Mouse (Mus musculus) brain, adult 10 weeks (tissue): ENCODE measurements around the gene Tspan4. TPM values are rescaled to one million over a fixed set of nuclear protein-coding genes. Genes with fewer than 3 reads are reported as not detected.

Source experiments
- polyA plus RNA-seq: library from polyadenylated mRNA; stranded (reverse); fragments of 350-450 nt; fragmentation: Illumina TruSeq; extraction: RNeasy Lipid Tissue Mini Kit (QIAGEN cat#74804); gene quantifications from one replicate; pipeline ENCODE4 v1.2.3, GENCODE M21; 2015; ENCODE audit warnings: low read depth, low replicate concordance

The Tspan4 gene
- polyA plus RNA-seq = 20.6 TPM

DNA sequence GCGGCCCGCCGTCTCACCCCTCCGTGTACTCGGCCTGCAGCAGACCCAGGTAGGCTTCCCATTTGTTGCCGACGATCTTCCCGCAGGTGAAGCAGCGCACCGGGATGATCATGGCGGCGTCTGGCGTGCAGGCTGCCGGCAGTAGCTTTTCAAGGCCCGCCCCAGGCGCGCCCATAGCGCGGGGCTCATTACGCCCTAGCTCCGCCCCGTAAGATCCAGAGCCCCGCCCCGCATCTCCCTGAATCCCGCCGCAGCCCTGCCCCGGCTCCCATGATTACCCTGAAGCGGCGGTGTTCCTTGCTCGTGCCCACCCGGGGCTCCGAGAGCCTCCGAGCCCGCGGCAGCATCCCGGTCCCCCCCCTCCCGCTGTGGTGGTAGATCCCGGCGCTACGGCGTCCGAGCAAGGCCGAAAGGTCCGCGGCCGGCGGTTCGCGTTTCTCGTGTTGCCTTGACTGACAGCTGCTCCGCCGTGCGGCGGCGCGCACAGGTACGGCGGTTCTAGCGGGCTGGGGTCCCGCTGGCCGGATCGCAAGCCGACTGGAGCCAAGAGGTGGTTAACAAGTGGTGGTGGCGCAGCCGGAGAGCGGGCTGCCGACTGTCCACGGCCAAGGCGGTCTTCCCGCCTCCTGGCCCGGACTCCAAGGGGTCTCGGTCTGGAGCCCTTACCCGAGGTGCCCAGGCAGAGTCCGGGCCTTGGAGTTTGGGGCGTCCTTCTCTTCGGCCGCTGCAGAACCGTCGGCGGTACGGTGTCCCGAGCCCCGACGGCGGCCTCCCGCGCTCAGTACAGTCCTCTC, at the start of gene Tspan4, which contains the start of gene Polr2l:
TSS of gene Tspan4 (plus strand) at position 230 of the 794 bp plus-strand sequence.
TSS of gene Polr2l (minus strand) at position 122 of the 794 bp plus-strand sequence.

DNA sequence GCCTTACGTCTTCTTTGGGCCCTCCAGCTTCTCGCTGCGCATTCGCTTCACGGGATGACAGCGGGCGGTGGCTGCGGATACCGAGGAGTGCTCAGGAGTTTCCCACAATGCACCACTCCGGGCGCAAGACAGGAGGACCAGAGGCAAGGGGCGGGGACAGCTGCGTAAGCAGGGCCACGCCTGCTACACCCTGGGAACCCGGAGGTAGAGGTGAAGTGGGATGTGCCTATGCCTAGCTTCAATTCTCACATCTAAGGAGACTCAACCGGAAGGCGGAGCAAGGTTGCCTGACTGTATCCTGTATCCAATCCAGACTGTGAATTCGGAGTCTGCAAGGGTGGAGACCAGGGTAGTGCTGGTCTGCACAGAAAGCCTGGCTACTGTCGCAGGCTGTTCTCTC, 45.7 kb upstream of the Tspan4 start, which contains the start of gene Cend1:
TSS of gene Cend1 (minus strand) at position 182 of the 400 bp plus-strand sequence.

DNA sequence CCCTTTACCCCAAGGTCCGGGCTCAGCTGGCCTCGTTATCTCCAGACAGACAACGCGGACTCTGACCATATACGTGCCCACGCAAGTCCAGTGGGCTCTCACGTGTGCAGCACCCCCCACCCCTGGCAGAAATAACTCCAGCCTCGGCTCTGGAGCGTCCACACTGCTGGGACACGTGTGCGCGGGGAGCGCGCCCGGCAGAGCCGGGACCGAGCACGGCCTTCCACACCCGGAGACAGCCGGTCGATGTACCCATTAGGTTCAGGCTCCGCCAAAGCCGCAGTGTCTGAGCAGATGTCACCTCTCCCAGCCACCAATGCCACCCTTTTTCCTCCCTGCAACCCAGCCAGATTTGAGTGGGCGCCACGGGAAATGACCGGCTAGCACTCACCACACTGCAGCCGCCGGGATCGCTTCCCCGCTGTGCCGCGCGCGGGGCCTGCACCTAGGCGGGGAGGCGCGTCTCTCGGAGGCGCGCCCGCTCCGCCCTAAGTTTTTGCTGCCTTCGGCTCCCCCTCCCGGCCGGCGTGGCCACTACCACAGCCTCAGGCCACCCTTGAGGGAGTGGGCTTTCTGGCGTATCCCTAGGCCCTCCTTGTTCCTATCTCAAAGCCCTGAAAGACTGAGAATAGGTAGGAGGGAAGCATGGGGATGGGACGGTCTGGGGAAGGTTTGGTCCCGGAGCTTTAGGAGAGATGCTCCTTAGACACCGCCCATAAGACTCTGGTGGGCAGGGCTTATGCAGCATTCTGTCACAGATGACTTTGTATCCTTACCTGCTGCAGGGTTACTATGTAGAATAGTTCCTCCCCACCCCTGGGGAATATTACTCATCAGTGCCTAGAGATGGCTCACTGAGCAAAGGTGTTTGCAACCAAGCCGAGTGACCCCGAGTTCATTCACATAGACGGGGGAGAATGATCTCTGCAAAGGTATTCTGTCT, 37.6 kb upstream of the Tspan4 start, which contains the start of gene Slc25a22:
TSS of gene Slc25a22 (minus strand) at position 715 of the 943 bp plus-strand sequence.

DNA sequence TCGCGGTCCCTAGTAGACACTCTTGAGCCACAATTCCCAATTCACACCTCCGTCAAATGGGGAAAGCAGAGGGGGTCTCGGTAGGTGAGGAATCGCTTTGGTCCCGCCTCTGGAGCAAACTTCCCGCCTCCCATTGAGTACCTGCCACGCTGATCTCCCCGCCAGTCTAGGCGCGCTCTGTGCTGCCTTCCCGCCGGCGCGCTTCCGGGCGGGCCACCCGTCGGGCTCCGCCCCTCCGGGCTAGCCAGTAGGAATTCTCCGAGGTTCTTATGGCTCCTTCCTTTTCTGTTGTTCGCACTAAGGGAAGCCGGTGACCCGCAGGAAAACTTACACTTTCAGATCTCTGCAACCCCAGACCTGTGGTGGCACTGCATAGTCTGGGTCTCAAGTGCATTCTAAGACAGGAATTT, 31.2 kb upstream of the Tspan4 start, which contains the start of gene Pidd1:
TSS of gene Pidd1 (minus strand) at position 198 of the 410 bp plus-strand sequence.

DNA sequence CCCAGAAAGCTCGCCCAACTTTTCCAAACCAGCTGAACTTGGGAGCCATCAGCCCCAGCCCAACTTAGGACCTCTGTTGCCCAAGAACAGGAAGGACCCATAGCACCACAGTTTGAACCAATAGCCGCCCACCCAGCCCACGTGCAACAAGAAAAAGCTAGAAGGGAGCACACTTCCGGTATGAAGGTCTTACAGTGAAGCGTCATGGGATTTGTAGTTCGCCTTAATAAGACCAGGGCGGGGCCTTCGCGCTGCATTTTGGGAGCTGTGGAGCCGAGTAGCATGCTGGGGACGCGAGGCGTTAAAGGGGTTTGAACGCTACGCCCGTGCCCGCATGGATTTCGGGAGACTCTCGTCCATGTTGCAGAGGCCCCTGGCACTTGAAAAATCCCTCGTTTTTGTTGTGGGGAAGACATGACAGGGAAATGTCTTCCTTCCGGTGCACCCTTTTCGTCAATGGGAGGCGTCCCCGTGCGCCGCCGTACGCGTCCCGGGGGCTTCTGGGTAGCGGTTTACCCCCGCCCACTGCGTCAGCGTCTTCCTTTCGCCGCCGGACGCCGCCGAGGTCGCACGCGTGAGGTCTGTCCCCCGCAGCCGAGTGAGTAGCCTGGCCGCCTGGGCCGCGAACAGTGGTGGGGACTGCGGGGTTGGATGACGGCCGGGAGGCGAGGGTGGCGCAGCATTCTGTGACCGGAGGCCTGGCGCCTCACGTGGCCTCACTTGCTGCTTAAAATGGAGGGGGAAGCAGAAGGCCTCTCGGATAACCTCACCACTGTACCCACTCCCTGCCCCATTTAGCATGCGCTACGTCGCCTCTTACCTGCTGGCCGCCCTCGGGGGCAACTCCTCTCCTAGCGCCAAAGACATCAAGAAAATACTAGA, 27.7 kb upstream of the Tspan4 start, which contains the start of gene Rplp2:
TSS of gene Rplp2 (plus strand) at position 261 of the 882 bp plus-strand sequence.

DNA sequence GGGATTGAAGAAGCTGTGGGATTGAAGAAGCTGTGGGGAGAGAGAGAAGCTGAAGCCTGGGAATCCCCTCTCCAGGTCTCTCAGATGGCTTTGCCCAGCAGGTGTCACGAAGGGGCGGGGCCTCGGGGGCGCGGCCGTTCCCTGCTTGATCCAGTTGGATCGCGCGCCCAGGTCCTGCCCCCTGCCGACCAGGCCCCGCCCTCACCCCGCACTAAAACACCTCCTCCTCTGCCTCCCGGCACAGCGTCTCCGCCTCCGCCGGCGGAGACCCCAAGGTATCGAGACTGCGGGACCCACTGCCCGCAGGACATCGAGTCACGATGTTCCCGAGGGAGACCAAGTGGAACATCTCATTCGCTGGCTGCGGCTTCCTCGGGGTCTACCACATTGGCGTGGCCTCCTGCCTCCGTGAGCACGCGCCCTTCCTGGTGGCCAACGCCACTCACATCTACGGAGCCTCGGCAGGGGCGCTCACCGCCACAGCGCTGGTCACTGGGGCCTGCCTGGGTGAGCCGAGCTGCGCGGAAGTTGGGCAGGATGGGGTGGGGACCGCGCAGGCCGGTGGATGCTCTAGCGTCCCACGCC, 20.0 kb upstream of the Tspan4 start, which contains the start of gene Pnpla2:
TSS of gene Pnpla2 (plus strand) at position 232 of the 585 bp plus-strand sequence.

DNA sequence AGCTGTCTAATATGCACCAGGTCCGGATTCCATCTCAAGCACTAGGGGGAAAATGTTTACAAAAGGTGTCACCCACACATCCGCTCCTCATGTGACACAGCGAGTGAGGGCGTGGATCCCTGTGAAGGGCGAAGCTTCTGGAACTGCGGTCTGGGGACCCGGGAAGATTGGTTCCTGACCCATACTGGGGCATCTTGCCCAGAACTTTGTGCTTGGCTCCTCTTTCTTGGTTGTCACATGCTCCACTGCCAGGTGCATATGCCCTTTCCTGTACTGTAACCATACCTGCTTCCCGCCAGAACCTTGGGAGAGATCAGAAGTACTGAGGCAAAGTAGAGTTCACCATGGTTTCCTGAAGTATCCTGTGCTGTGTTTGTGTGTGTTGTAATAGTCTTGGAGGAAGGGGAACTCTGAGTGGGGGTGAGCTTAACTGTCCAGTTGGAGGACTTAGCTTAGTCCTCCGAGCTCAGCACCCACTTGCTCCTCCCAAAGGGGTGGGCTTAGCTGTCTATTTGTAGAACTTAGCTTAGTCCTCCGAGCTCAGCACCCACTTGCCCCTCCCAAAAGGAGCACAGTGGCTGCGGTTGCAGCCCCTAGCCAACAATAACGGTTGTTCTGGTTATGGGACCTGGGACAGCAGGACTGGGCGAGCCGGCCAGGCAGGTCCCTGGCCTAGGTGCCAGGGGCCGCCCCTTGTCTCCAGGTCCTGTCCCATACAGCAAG, 14.5 kb upstream of the Tspan4 start, which contains the start of gene Cracr2b:
TSS of gene Cracr2b (plus strand) at position 704 of the 723 bp plus-strand sequence.

DNA sequence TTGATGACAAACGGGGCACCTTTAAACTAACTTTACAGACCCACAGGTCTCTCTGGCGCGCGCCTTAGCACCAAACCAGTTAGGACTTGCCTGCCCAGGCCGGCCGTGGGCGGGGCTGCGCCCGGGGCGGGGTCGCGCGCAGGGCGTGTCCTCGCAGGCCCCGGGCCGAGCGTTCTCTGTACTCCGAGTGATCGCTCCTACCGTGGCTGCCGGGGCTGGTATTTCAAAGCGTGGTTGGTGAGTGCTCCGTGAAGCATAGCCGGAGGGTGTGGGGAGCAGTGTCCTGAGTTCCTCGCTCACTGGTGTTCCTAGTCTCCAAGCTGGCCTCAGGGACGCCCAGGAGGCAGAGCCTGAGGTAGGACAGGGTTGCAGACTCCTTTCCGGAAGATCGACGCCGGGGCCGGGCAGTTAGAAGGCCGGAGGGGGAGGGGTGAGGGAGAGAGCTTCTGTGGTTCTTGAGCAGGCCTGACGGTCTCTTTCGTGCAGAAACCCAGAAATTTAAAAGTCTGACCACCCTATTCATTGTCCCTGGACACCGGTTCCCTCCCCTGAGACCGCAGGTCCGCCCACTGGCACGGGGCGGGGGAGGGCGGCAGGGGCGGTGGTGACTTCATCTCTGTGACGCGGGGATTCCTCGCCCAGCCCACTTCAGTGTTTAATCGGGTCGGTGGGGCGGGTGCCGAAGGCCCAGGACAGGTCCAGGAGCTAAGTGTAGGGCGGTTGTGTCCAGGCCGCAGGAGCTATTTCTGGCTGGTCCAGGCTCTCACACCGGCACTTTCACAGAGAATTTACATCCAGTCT, 7.6 kb upstream of the Tspan4 start, which contains the start of gene Cd151:
TSS of gene Cd151 (plus strand) at position 163 of the 801 bp plus-strand sequence.

DNA sequence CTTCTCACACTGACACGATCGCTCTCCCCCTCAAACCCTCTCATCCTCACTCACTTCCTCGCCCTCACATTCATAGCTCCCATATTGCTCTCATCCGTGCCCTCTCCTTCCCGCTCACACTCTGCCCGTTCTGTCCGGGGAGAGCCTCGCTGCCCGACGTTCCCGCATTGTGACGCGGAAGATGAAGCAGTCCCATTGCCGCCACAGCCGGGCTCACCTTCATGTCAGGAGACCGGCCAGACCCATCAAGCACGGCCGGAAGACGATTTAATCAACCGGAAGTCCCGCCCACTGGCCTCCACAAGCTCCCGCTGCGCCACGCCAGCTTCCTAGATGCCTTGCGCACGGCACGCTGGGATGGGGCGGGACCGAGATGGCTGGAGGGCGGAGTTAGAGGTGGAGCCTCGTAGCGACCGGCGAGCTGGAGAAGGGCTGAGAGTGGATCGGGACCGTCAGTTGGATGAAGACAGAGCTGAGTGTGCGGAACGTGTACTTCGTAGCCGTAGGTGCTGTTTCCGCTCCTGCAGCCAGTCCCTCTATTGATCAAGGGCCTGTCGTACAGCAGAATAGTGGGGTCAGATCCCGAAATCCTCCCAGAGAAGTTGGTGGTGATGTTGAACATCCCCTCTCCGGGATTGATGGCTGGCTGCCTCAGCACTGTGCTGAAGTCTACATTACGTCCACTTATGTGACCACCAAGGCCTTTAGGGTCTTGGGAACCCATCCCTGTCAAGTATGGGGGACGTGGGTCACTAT, 64.7 kb downstream of the Tspan4 start, which contains the start of gene Chid1:
TSS of gene Chid1 (minus strand) at position 302 of the 756 bp plus-strand sequence.

Other genes with a start within 250 kb of the Tspan4 start
- gene Phrf1, start 246.5 kb upstream of the Tspan4 start, polyA plus RNA-seq = 41.3 TPM
- 3.1 TPM for gene Irf7, start 208.8 kb upstream of the Tspan4 start, polyA plus RNA-seq
- not detected for gene Cdhr5, start 198.5 kb upstream of the Tspan4 start, polyA plus RNA-seq
- not detected for gene Sct, start 196.1 kb upstream of the Tspan4 start, polyA plus RNA-seq
- gene Drd4, start 183.2 kb upstream of the Tspan4 start, polyA plus RNA-seq = 0.25 TPM
- 47.0 TPM for gene Deaf1, start 147.6 kb upstream of the Tspan4 start, polyA plus RNA-seq
- 50.5 TPM for gene Tmem80, start 147.5 kb upstream of the Tspan4 start, polyA plus RNA-seq
- gene Eps8l2, start 136.4 kb upstream of the Tspan4 start, polyA plus RNA-seq = 6.6 TPM
- gene Taldo1, start 83.0 kb upstream of the Tspan4 start, polyA plus RNA-seq = 181 TPM
- gene Gatd1, start 61.1 kb upstream of the Tspan4 start, polyA plus RNA-seq = 34.3 TPM
- gene Cend1, start 45.7 kb upstream of the Tspan4 start, polyA plus RNA-seq = 400 TPM
- gene Slc25a22, start 37.3 kb upstream of the Tspan4 start, polyA plus RNA-seq = 208 TPM
- 2.1 TPM for gene Pidd1, start 31.2 kb upstream of the Tspan4 start, polyA plus RNA-seq
- gene Rplp2, start 27.9 kb upstream of the Tspan4 start, polyA plus RNA-seq = 731 TPM
- gene Pnpla2, start 20.0 kb upstream of the Tspan4 start, polyA plus RNA-seq = 18.9 TPM
- gene Cracr2b, start 14.1 kb upstream of the Tspan4 start, polyA plus RNA-seq = 4.0 TPM
- gene Cd151, start 7.8 kb upstream of the Tspan4 start, polyA plus RNA-seq = 42.1 TPM
- 45.8 TPM for gene Polr2l, start 108 bp upstream of the Tspan4 start, polyA plus RNA-seq
- gene Chid1, start 64.6 kb downstream of the Tspan4 start, polyA plus RNA-seq = 71.2 TPM
- 97.0 TPM for gene Ap2a2, start 86.9 kb downstream of the Tspan4 start, polyA plus RNA-seq
- not detected for gene Muc6, start 180.1 kb downstream of the Tspan4 start, polyA plus RNA-seq
- gene Muc2, start 215.1 kb downstream of the Tspan4 start, polyA plus RNA-seq = not detected